Mouse (Mus musculus) thymus, adult 2 months (tissue): ENCODE measurements around the gene Avpi1. TPM values are rescaled to one million over a fixed set of nuclear protein-coding genes. Genes with fewer than 3 reads are reported as not detected.

ENCODE experiments used
- DNase-seq: peaks from one replicate; pipeline ENCODE4 v3.0.0; 2021
- H3K27ac ChIP-seq: fragments of 200-500 bp; 2 replicates; pipeline ENCODE4 v1.5.1; 2012; ENCODE audit warnings: low read length, control low read depth; ENCODE audit not compliant: control insufficient read depth, insufficient read depth
- H3K27me3 ChIP-seq: fragments of 200-500 bp; 2 replicates; pipeline ENCODE4 v1.6.1; 2012; ENCODE audit warnings: mild to moderate bottlenecking, low read length, moderate library complexity, mixed read lengths; ENCODE audit not compliant: control insufficient read depth, insufficient read depth
- H3K36me3 ChIP-seq: fragments of 200-500 bp; 2 replicates; pipeline ENCODE4 v1.6.1; 2012; ENCODE audit warnings: mild to moderate bottlenecking, low read length, moderate library complexity; ENCODE audit not compliant: control insufficient read depth, insufficient read depth
- H3K4me1 ChIP-seq: fragments of 200-500 bp; replicated peaks from 2 replicates; pipeline ENCODE4 v1.6.1; 2012; ENCODE audit warnings: low read length; ENCODE audit not compliant: control insufficient read depth, insufficient read depth
- H3K4me3 ChIP-seq: fragments of 200-500 bp; 2 replicates; pipeline ENCODE4 v1.5.1; 2012; ENCODE audit warnings: mild to moderate bottlenecking, low read length, control low read depth, moderate library complexity; ENCODE audit not compliant: control insufficient read depth, insufficient read depth
- CTCF ChIP-seq: fragments of 200-500 bp; IDR thresholded peaks from 2 replicates; pipeline ENCODE4 v1.5.1; 2012; ENCODE audit warnings: mild to moderate bottlenecking, control low read depth, low read length, moderate library complexity, borderline replicate concordance; ENCODE audit not compliant: control insufficient read depth, poor library complexity, insufficient read depth; ENCODE audit errors: extremely low read depth
- POLR2A ChIP-seq: fragments of 200-500 bp; IDR thresholded peaks from 2 replicates; pipeline ENCODE4 v1.6.1; 2012; ENCODE audit warnings: mild to moderate bottlenecking, low read length, control low read depth, moderate library complexity; ENCODE audit not compliant: control insufficient read depth, poor library complexity, insufficient read depth; ENCODE audit errors: extremely low read depth
- WGBS: fragments of 180-500 bp; shearing (Covaris S2); methylation state at CpG from one replicate; pipeline ENCODE4 v1.1.7; 2018; 5-methylcytosine and 5-hydroxymethylcytosine counted together
- polyA plus RNA-seq: library from polyadenylated mRNA; depleted of rRNA; stranded (reverse); fragments of >200 nt; gene quantifications from 2 replicates; pipeline ENCODE4 v1.2.3, GENCODE M21; 2012

Avpi1 gene
- polyA plus RNA-seq, 1 experiment, result 15.9 TPM

DNA sequence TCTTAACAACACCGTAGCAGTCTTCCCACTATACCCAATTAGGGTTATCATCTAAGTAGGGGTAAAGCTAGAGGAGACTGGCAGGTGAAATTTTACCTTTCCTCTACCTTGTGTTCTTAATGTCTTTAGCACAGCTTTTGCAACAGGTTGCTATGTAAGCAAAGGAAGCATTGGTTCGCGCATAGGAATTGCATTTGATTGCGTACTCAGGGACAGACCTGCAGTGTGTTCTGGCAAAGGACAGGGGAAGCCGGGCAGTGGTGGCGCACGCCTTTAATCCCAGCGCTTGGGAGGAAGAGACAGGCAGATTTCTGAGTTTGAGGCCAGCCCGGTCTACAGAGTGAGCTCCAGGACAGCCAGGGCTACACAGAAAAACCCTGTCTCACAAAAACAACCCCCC is 10.7 kb downstream of the Avpi1 start:
- H3K36me3 ChIP-seq, result peaks cover 22% of the 10 kb centered on the region
- WGBS, result over 99% methylated on average over 9 of the region's 9 CpGs
- DNase-seq, result no peak
- no peak overlapping the region for H3K27ac ChIP-seq
- H3K4me3 ChIP-seq, result no peak overlapping the region
- TF ChIP-seq POLR2A (no peak), CTCF (no peak)
- H3K4me1 ChIP-seq, result no peaks in the 10 kb centered on the region
- no peaks in the 10 kb centered on the region for H3K27me3 ChIP-seq

DNA sequence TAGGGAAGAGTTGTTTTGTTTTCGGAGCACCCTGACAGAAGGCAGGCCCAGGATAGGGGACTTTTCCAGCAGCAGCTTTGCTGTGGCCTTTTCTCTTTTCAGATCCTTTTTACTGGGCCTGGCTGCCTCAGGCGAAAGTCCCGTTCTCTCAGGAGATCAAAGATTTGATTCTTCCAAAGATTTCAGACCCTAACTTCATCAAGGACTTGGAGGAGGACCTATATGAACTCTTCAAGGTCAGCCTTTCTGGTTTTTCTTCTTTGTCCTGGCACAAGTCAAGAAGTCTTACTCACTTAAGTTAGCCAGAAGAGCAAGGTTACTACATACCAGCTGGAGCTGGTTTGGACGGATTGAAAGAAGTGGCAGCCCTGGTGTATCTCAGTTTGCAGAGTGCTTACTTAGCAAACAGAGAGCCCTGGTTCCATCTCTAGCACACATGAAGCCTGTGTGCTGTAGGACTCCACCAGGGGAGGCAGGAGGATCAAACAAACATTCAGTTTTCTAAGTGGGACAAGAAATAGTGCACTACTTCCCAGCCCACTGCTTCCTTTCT is 13.0 kb downstream of the Avpi1 start:
- DNase-seq, result no peak
- H3K4me1 ChIP-seq, result no peaks in the 10 kb centered on the region
- WGBS, result 96% methylated on average over 4 of the region's 4 CpGs
- no peak for TF ChIP-seq CTCF
- TF ChIP-seq POLR2A, result no peak
- no peaks in the 10 kb centered on the region for H3K27me3 ChIP-seq
- H3K4me3 ChIP-seq, result no peak overlapping the region
- peaks cover 20% of the 10 kb centered on the region for H3K36me3 ChIP-seq
- no peak overlapping the region for H3K27ac ChIP-seq

DNA sequence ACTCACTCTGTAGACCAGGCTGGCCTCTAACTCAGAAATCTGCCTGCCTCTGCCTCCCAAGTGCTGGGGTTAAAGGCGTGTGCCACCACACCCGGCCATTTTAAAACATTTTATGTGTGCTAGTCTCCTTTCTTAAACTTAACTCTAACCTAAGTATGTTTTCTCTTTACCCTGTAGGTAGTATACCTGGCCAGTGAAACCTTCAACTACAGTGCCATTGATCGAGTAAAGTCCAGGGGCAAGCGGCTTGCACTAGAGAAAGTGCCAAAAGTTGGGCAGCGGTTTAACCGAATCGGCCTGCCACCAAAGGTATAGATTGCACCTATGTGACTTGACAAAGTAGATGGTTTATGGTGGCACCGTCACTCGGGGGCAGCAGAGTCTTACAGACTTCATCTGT is 24.2 kb downstream of the Avpi1 start:
- Histone ChIP-seq H3K4me3 (no peak overlapping the region), H3K27me3 (no peaks in the 10 kb centered on the region), H3K36me3 (peaks cover 16% of the 10 kb centered on the region), H3K27ac (no peak overlapping the region), H3K4me1 (no peaks in the 10 kb centered on the region)
- TF ChIP-seq POLR2A, result no peak
- TF ChIP-seq CTCF, result no peak
- 96% methylated on average over 9 of the region's 9 CpGs for WGBS
- no peak for DNase-seq

DNA sequence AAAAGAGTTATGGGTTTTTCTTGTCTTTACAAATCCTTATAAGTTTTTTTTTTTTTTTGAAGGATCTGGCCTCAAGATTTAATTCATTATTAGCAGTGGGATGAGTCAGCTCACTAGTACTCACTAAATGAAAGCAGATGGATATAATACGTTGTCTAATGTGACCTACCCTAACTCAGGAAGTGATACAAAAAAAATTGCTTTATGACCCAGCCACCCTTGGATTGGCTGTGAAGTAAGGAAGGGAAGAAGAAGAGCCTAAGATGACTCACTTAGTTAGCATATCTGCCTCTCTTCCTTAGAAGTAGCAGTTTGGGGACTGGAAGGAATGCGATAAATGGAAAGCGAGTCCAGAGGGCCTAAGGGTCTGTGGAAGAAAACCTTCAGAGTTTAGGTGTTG is 29.5 kb downstream of the Avpi1 start:
- H3K27me3 ChIP-seq, result no peaks in the 10 kb centered on the region
- H3K4me3 ChIP-seq, result no peak overlapping the region
- H3K4me1 ChIP-seq, result no peaks in the 10 kb centered on the region
- DNase-seq, result no peak
- no peak overlapping the region for H3K27ac ChIP-seq
- TF ChIP-seq CTCF (no peak), POLR2A (no peak)
- 91% methylated on average over 3 of the region's 3 CpGs for WGBS
- H3K36me3 ChIP-seq, result peaks cover 7% of the 10 kb centered on the region; the same call in 1 of the 2 replicates

DNA sequence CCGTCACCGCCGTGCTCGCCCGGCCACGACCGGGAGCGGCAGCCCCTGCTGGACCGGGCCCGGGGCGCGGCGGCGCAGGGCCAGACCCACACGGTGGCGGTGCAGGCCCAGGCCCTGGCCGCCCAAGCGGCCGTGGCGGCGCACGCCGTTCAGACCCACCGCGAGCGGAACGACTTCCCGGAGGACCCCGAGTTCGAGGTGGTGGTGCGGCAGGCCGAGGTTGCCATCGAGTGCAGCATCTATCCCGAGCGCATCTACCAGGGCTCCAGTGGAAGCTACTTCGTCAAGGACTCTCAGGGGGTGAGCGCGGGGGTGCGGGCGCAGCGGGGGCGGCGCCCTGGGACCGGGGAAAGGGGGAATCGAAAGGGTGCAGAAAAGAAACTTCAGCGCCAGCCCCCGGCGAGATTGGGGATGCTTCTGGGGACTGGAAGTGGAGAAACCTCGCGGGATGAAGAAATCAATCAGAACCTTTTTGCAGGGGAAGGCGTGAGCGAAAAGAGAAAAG is 38.2 kb downstream of the Avpi1 start:
- peaks cover 6% of the 10 kb centered on the region; the same call in 1 of the 2 replicates for H3K27me3 ChIP-seq
- no peak for TF ChIP-seq CTCF
- TF ChIP-seq POLR2A, result no peak
- H3K36me3 ChIP-seq, result no peaks in the 10 kb centered on the region
- peak overlapping the region; percentile 61 for H3K4me3 ChIP-seq
- H3K27ac ChIP-seq, result no peak overlapping the region
- peaks cover 9% of the 10 kb centered on the region for H3K4me1 ChIP-seq
- WGBS, result under 1% methylated on average over 52 of the region's 52 CpGs
- peak; percentile 48 for DNase-seq

DNA sequence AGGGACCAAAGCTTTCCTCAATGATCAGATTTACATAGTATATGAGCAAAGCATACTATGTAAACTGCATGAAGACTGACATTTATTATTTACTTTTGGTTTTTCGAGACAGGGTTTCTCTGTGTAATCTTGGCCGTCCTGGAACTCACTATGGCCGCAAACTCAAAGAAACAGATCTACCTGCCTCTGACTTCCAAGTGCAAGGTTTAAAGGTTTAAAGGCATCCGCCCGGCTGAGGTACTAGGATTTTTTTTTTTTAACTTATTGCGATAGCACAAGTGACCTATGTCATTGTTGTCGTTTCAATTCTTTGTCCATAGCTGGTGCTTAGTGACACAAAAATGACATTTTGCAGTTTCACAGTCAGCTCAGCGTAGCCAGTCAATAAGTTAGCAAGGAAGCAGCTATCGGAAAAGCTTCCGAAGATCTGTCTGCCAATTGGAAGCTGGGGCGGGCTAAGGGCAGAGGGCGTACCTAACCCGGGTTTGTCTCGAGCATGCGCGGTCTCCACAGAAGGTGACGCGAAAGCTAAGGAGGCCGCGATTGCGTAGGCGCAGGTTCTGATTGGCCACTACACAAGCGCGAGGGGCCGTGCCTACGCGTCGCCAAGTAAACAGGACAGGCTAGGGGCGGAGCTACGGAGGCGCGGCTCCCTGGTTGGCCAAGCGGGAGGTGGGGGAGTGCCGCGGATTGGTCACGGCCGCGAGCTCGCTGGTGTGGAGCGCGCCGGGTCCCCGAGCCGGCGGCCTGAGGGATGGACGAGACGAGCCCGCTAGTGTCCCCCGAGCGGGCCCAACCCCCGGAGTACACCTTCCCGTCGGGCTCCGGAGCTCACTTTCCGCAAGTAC is 38.9 kb downstream of the Avpi1 start, which contains the start of gene Pi4k2a:
TSS of gene Pi4k2a (plus strand) at position 723 of the 848 bp plus-strand sequence.
- peaks cover 6% of the 10 kb centered on the region; the same call in 1 of the 2 replicates for H3K27me3 ChIP-seq
- H3K4me1 ChIP-seq, result peaks cover 9% of the 10 kb centered on the region
- no peaks in the 10 kb centered on the region for H3K36me3 ChIP-seq
- H3K4me3 ChIP-seq, result peak within 1 kb of the TSS; percentile 61
- under 1% methylated on average over 55 of the region's 55 CpGs for WGBS
- DNase-seq, result peak; percentile 98
- peak within 1 kb of the TSS; percentile 71 for H3K27ac ChIP-seq
- TF ChIP-seq POLR2A, result peak; percentile 62; the same call in 1 of the 2 replicates
- TF ChIP-seq CTCF, result peak; percentile 47; the same call in 1 of the 2 replicates
